Mouse (Mus musculus): Measurements from ENCODE around the gene Rab13. TPM values are rescaled to one million over a fixed set of nuclear protein-coding genes. Genes with fewer than 3 reads are reported as not detected.
"Not testable (repeated sequence)": the region's sequence is repeated elsewhere in the genome, so short reads cannot be mapped to it uniquely, and the experiment has no call there.

Gene Rab13
- polyA plus RNA-seq, 1 experiment from 2014 or later: 28.9 TPM

- Histone ChIP-seq H3K4me3 (peak overlapping the region; percentile 91; the same call in 1 of the 2 replicates), H3K4me1 (replicated peaks) (peaks cover 52% of the 10 kb centered on the region), H3K36me3 (peaks cover 29% of the 10 kb centered on the region), H3K4me2 (peak overlapping the region; percentile 78)
- 68% methylated on average over 1 of the region's 1 CpGs for WGBS
- not testable (repeated sequence) for H3K9ac ChIP-seq, H3K27me3 ChIP-seq, H3K27ac ChIP-seq, H3K9me3 ChIP-seq
- ATAC-seq (ENCODE audit: low FRiP score): peak; percentile 2; the same call in 1 of the 2 replicates
These were observed 39.7 kb downstream of the Rab13 start for GRCm38 (mm10) chr3:90253174-90253573.

- Histone ChIP-seq H3K4me3 (peak within 1 kb of the TSS; percentile 91), H3K27me3 (no peaks in the 10 kb centered on the region), H3K9me3 (no peaks in the 10 kb centered on the region), H3K9ac (peak within 1 kb of the TSS; percentile 96), H3K4me2 (peak within 1 kb of the TSS; percentile 78), H3K36me3 (peaks cover 36% of the 10 kb centered on the region), H3K4me1 (replicated peaks) (peaks cover 46% of the 10 kb centered on the region), H3K27ac (peak within 1 kb of the TSS; percentile 91)
- 2% methylated on average over 38 of the region's 40 CpGs for WGBS
- ATAC-seq (ENCODE audit: low FRiP score): peak; percentile 98
These were observed 40.3 kb downstream of the Rab13 start, which contains the start of gene Crtc2 for GRCm38 (mm10) chr3:90253653-90254418. Gene Crtc2, plus strand, starts transcription at chr3:90254163.

GRCm38 (mm10) chr3:90254419-90255193 is 41.1 kb downstream of the Rab13 start:
- peak; percentile 71 for ATAC-seq (ENCODE audit: low FRiP score)
- WGBS: under 1% methylated on average over 41 of the region's 41 CpGs
- H3K4me3 ChIP-seq: peak overlapping the region; percentile 91

GRCm38 (mm10) chr3:90255194-90255565 is 41.7 kb downstream of the Rab13 start:
- Histone ChIP-seq H3K4me2 (peak overlapping the region; percentile 78), H3K27ac (peak overlapping the region; percentile 91), H3K27me3 (no peaks in the 10 kb centered on the region), H3K9ac (peak overlapping the region; percentile 96), H3K36me3 (peaks cover 49% of the 10 kb centered on the region), H3K9me3 (no peaks in the 10 kb centered on the region), H3K4me3 (peak overlapping the region; percentile 91), H3K4me1 (replicated peaks) (peaks cover 38% of the 10 kb centered on the region)
- 23% methylated on average over 2 of the region's 2 CpGs for WGBS
- no peak for ATAC-seq (ENCODE audit: low FRiP score)

More at GRCm38 (mm10) chr3:90254419-90255193, 41.1 kb downstream of the Rab13 start:
- Histone ChIP-seq H3K27me3 (no peaks in the 10 kb centered on the region), H3K4me1 (replicated peaks) (peaks cover 39% of the 10 kb centered on the region), H3K9me3 (no peaks in the 10 kb centered on the region), H3K4me2 (peak overlapping the region; percentile 78), H3K9ac (peak overlapping the region; percentile 96), H3K36me3 (peaks cover 44% of the 10 kb centered on the region), H3K27ac (peak overlapping the region; percentile 91)

- Histone ChIP-seq H3K27ac (no peak overlapping the region), H3K4me3 (no peak overlapping the region), H3K9me3 (no peaks in the 10 kb centered on the region), H3K9ac (no peak overlapping the region; the same call in 1 of the 2 replicates), H3K4me2 (peak overlapping the region; percentile 78), H3K27me3 (no peaks in the 10 kb centered on the region), H3K4me1 (replicated peaks) (peaks cover 34% of the 10 kb centered on the region), H3K36me3 (peaks cover 52% of the 10 kb centered on the region)
- ATAC-seq (ENCODE audit: low FRiP score): no peak
- WGBS: 95% methylated on average over 14 of the region's 14 CpGs
These were observed 42.4 kb downstream of the Rab13 start for GRCm38 (mm10) chr3:90255784-90256353.

- Histone ChIP-seq H3K4me3 (no peak overlapping the region), H3K36me3 (peaks cover 53% of the 10 kb centered on the region), H3K4me2 (no peak overlapping the region), H3K4me1 (replicated peaks) (peaks cover 29% of the 10 kb centered on the region), H3K27me3 (no peaks in the 10 kb centered on the region), H3K9me3 (no peaks in the 10 kb centered on the region), H3K9ac (no peak overlapping the region), H3K27ac (no peak overlapping the region)
- WGBS: 92% methylated on average over 19 of the region's 19 CpGs
- no peak for ATAC-seq (ENCODE audit: low FRiP score)
These were observed 43.4 kb downstream of the Rab13 start for GRCm38 (mm10) chr3:90256731-90257530.

GRCm38 (mm10) chr3:90258521-90258920 is 45.0 kb downstream of the Rab13 start:
- H3K27ac ChIP-seq: no peak overlapping the region
- H3K4me1 ChIP-seq (replicated peaks): peaks cover 25% of the 10 kb centered on the region
- H3K9ac ChIP-seq: no peak overlapping the region
- no peaks in the 10 kb centered on the region for H3K9me3 ChIP-seq
- H3K36me3 ChIP-seq: peaks cover 69% of the 10 kb centered on the region
- no peak overlapping the region for H3K4me2 ChIP-seq
- no peaks in the 10 kb centered on the region for H3K27me3 ChIP-seq
- no peak overlapping the region for H3K4me3 ChIP-seq
- ATAC-seq (ENCODE audit: low FRiP score): no peak
- whole genome bisulfite sequencing: 93% methylated on average over 4 of the region's 4 CpGs

GRCm38 (mm10) chr3:90263121-90263771 is 49.8 kb downstream of the Rab13 start:
- Histone ChIP-seq H3K4me1 (replicated peaks) (peaks cover 14% of the 10 kb centered on the region), H3K9me3 (no peaks in the 10 kb centered on the region), H3K36me3 (peaks cover 55% of the 10 kb centered on the region), H3K27me3 (no peaks in the 10 kb centered on the region), H3K4me3 (no peak overlapping the region), H3K4me2 (no peak overlapping the region), H3K9ac (no peak overlapping the region), H3K27ac (no peak overlapping the region)
- 89% methylated on average over 5 of the region's 5 CpGs for WGBS
- no peak for ATAC-seq (ENCODE audit: low FRiP score)

GRCm38 (mm10) chr3:90264687-90265033 is 51.2 kb downstream of the Rab13 start:
- no peak for ATAC-seq (ENCODE audit: low FRiP score)
- 35% methylated on average over 10 of the region's 10 CpGs for WGBS
- H3K9ac ChIP-seq: peak overlapping the region; percentile 90

GRCm38 (mm10) chr3:90265034-90265931 is 51.8 kb downstream of the Rab13 start, which contains the start of gene Dennd4b:
Gene Dennd4b, plus strand, starts transcription at chr3:90265185.
- H3K36me3 ChIP-seq: peaks cover 43% of the 10 kb centered on the region
- no peaks in the 10 kb centered on the region for H3K27me3 ChIP-seq
- peak within 1 kb of the TSS; percentile 96 for H3K27ac ChIP-seq
- peaks cover 14% of the 10 kb centered on the region for H3K4me1 ChIP-seq (replicated peaks)
- peak within 1 kb of the TSS; percentile 83 for H3K4me2 ChIP-seq
- peak within 1 kb of the TSS; percentile 90 for H3K9ac ChIP-seq
- no peaks in the 10 kb centered on the region for H3K9me3 ChIP-seq
- ATAC-seq (ENCODE audit: low FRiP score): peak; percentile 81
- H3K4me3 ChIP-seq: peak within 1 kb of the TSS; percentile 82
- 0% methylated on average over 65 of the region's 87 CpGs for WGBS

More at GRCm38 (mm10) chr3:90264687-90265033, 51.2 kb downstream of the Rab13 start:
- Histone ChIP-seq H3K4me3 (peak overlapping the region; percentile 82), H3K9me3 (no peaks in the 10 kb centered on the region), H3K4me2 (peak overlapping the region; percentile 83), H3K27ac (peak overlapping the region; percentile 96), H3K36me3 (peaks cover 45% of the 10 kb centered on the region), H3K27me3 (no peaks in the 10 kb centered on the region), H3K4me1 (replicated peaks) (peaks cover 14% of the 10 kb centered on the region)

Measured in hindbrain, embryonic 13.5 days (tissue).